Mouse (Mus musculus) E14TG2a.4 (cell line): ENCODE results near the gene Trmt1.

ENCODE experiments used
- CTCF ChIP-seq: conservative IDR thresholded peaks from 2 replicates; pipeline ENCODE4 v1.5.1; 2014; ENCODE audit warnings: low read length
- NANOG ChIP-seq: IDR thresholded peaks from 2 replicates; pipeline ENCODE4 v1.6.1; 2014; ENCODE audit warnings: borderline replicate concordance, low read length, mixed read lengths

DNA sequence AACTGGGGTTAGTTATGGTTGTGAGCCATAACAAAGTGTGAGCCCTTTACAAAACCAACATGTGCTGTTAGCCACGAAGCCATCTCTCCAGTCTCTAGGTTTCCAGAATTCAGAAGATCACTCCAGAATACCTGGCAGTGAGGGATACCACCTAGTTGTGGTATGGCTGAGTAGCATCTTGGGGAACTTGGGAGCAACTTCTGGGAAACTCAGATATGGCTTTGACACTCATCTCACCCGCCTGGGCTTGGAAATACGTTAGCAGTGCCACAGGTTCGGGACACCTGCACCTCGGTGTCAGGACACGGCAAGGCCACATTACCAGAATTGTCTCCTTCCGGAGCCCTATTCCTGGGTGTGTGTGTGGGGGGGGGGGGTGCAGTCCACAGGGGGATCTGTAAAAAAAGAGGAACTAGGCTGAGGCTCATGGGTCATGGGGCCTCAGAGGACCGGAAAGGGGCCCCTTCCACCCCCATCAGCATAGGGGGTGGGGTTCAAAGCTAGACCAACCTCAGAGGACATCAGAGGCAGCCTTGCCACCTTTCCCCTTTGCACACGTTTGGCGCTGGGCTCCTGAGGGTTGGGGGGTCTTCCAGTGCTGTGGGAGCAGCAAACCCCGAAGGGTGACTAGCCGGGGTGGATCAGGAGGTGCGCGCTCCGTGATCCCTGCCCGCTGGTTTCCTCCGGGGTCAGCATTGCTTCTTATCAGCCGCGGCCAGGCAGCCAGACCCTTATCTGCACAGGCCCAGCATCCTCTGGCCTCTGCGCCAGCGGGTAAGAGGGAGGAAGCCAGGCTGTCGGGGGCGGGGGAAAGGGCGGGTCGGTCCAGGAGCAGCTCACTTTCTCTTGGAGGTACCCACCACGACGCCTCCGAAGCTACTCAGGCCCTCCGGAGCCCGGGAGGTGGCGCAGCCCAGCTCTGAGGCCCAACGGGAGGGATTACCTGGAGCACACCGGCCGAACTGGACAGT lies 15.1 kb downstream of the Trmt1 start, which contains the start of gene Lyl1:
- TF ChIP-seq CTCF, result no peak
- TF ChIP-seq NANOG, result no peak
